Mouse (Mus musculus) cerebellum, postnatal 25 days (tissue): Measurements from ENCODE around the gene Fbxw7.

Source experiments
- DNase-seq, 2 experiments: peaks; one replicate each; pipeline ENCODE4 v3.0.0; 2021; ENCODE audit warnings: mixed read lengths in 2 of 2

The Fbxw7 gene

DNA sequence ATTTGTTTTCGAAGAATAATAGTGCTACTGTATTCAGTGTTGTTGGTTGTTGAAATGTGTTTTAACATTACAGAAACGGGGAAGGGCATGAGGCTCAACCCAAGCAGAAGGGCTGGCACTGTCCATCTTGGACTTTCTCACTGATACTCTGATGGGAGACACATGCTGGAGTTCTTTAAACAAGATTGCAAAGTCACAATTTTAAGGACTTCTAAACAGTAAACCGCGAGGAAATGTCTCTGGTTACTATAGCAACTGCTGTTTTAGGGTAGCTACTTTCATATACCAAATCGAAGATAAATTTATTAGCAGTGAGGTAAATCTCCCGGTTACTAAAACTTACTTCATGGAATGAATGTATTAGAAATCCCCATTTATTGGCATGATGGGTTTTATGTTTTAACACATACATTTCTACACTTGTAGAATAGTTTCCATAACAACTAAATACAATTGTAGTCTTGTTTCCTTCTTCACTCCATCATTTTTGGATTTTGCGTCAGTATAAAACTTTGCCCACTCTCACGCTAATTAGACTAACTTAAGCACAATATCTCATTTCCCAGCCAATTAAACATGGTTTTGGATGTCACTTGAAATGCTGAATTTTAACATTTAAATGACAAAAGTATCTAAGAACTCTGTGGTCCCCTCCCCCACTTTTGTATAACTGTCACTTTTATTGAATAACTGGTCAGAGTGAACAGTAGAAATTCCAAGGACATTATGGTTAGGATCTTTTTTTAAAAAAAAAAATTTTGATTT, 140.1 kb downstream of the Fbxw7 start:
- DNase-seq, result no peak

DNA sequence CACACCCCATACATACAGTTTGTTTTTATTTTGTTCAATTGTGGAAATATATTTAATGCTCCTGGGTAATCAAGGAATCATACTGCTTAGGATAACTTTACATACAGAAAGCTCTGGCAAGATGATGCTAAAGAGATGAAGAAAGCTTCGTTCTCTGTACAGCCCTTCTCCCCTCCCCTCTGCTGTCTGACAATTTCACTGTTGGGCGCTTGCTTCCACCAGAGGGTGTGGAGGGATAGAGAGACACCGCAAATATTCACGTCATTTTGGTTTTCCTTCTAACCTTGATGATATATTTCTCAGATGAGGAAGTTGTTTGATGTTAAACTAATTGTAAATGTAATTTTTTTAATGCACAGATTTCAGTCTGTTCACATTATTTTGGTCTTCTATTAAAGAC, 140.8 kb downstream of the Fbxw7 start:
- DNase-seq, result peak in 1 of 2 experiments; percentile 59

DNA sequence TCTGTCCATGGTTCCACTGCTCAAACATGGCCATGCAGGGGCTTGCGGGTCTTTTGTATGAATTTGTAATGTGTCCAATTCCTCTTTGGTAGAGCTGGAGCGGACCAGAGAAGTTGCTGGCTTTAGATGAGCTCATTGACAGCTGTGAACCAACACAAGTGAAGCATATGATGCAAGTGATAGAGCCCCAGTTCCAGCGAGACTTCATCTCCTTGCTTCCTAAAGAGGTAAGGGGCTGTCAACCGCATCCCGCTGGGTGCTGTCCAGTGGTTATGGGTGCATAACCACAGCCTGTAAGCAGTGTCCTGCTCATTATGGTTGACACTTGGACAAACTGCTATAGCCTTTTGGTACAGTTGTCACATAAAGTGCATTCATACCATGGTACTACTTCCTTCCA, 150.1 kb downstream of the Fbxw7 start:
- no peak for DNase-seq

DNA sequence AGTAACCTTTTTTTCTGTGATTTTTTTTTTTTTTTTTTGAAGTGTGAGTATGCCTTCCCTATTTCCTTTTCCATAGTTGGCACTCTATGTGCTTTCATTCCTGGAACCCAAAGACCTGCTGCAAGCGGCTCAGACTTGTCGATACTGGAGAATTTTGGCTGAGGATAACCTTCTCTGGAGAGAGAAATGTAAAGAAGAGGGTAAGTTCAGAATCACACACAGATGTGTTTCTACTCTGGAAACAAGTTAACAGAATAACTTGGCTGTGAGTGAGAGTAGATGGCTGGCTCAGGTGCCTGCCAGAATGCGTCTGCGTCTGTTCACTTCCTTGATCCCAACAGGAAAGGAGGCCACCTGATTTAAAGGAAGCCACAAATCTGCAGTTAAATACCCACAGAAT, 152.3 kb downstream of the Fbxw7 start:
- no peak for DNase-seq

DNA sequence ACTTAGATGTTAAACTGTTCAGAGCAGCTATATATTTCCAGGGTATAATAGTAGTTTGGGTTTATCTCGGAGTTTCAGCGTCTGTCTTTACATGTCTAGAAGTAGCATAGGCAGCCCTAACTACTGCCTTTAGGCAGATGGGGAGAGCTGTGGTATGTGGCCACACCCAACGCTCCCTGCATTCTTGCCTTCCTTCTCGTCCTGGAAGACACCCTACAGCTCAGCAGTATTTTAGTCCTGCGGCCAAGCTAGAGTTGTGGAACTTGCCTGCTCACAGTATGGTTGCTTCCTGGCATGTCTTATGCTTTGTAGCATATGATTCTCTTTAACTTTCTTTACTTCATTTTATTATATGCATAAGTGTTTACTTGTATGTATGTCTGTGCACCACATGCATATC, 156.5 kb downstream of the Fbxw7 start:
- no peak for DNase-seq

DNA sequence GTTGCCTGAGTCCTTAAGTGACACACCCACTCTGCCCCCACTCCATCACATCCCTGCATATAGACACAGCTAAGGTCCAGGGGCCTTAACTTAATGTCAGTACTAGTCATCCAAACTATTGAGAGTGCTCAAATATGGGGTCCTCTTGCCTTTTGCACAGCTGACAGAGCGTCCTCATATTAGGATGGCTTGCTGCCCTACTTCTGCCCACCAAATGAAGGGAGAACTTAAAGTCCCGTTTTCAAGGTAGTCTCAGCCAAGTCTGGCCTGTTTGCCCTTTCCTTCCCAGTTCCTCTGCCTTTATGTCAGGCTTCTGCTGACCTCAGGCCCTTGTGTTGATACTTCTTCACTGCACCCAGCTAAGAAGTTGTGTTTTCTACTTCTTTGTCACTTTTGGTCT, 157.8 kb downstream of the Fbxw7 start:
- no peak for DNase-seq

DNA sequence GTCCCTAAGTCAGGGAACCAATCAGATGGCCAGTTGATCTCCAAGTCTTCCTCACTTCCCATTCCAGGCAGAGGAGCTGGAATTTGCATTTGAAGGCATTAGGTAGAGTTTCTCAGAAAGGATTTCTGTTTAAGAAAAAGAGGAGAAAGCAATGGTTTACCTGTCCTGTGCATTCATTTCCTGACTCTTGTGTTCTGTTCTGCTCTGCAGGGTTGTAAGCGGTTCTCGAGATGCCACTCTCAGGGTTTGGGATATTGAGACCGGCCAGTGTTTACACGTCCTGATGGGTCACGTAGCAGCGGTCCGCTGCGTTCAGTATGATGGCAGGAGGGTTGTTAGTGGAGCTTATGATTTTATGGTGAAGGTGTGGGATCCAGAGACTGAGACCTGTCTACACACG, 159.1 kb downstream of the Fbxw7 start:
- no peak for DNase-seq

DNA sequence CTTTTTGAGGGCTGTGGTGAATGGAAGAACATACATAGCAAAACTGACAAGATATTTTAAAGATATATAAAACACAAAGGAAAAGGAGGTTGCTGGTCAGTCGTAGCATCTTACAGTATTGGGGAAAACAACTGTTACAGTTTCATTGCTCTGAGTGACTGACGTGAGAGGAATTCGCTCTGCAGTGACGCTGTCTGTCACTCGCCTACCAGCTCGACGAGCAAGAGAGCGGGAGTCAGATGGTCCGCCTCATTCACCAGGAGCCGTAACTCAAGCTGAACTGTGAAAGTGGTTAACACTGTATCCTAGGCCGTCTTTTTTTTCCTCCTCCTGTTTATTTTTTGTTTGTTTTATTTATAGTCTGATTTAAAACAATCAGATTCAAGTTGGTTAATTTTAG, 163.6 kb downstream of the Fbxw7 start:
- no peak for DNase-seq

DNA sequence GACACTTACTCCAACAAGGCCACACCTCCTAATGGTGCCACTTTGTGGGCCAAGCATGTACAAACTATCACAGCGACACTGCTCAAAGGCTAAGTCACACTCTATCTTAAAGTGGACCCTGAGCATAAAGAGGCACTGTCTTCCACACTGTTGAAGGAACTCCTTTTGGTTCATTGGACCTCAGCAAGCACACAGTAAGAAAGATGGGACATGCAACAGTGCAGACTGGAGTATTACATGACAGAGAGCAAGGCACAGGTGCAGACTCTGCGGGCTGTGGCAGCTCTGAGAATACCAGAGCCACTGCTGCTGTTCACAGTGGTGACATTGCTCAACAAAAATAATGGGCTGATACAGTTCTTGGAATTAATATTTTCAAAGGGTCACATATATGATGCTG, 165.1 kb downstream of the Fbxw7 start:
- no peak for DNase-seq

DNA sequence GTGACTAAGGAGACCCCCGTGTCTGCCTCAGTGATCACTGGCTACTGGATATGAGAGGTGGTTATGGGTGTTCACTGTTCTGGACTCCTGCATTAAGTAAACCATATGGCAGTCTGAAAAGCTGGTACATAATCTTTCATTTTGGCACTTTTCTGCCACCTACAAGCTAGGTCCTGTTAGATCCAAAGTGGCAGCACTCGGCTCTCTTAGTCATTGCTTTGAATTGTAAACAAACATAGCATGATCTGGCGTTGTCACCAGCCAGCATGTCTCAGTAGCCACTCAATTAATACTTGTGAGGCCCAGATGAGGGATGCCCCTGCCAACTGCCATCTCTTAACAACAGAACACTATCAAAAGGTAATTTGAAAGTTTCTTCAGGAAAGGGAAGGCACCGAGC, 167.6 kb downstream of the Fbxw7 start:
- DNase-seq, result no peak

DNA sequence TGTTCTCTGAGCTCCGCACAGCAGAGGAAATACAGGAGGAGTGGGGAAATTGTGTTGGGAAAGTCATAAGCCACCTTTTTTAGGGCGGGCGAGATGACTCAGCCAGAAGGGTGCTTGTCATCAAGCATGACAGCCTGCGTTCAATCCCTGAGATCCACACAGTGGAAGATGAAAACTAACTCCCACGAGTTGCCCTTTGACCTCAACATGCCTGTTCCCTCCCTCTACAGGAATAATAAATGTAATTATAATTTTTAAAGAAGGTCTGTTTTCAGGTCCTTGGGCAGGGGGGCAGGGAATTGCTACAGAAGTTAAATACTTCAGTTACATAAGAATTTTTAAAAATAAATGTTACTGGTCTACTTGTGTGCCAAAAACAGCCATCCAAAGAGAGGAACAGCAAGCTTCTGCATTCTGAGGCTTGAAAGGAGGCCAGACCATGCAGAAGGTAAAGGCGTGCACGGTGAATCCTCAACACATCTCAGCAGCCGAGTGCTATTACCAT, 170.1 kb downstream of the Fbxw7 start:
- DNase-seq, result no peak

DNA sequence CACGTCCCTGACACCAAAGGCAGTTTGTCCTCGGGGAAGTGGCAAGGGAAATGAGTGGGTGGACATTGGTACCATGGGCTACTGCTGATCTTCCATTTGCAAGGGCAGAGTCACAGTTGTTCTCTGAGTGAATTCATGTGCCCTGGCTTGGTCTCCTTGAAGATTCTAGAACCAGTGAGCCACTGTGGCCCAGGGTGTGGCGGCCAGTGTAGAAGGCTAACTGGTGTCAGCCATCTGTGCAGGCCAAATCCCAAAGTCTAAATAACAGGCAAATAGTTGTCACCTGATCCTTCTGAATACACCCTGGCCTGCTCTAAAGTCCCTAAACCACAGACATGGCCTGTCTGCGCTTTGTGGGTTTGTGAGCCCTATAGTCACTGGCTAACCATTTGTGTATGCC, 173.8 kb downstream of the Fbxw7 start:
- no peak for DNase-seq

DNA sequence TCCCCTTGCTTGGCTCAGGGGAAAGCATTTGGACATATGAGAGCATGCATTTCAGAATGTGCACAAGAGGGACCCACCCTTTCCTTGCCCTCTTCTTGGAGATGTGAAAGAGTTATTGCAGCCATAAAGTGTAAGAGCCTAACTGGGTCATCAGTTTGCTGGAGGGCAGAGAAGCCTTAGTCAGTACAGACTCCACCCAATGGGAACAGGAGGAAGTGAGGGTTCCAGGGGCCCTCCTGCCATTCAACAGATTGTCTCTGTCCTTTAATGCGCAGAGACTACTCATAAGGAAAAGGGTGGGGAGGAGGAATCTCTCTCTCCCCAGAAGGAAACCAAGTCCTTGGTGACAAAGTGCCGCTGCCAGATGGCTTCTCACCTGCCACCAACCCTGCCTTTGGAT, 190.2 kb downstream of the Fbxw7 start:
- DNase-seq, result peak in 1 of 2 experiments; percentile 28

DNA sequence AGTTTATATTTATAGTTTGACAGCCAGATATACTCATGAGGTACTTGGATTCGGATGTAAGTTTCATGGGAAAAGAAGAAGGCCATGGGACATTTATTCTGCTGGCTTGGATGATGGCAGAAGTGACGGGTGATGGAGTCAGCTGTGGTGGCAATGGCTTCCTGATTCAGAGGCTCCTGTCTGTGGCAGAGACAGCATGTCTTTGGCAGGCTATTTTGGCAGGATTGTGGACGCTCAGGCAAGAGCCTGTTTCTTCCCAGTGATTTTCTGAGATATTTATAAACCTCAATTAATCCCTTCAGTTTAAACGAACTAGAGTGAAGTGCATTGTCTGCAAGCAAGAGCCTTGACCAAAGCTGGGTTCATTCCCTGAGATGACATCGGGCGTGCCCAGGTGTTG, 197.8 kb downstream of the Fbxw7 start:
- DNase-seq, result peak in 1 of 2 experiments; percentile 43

DNA sequence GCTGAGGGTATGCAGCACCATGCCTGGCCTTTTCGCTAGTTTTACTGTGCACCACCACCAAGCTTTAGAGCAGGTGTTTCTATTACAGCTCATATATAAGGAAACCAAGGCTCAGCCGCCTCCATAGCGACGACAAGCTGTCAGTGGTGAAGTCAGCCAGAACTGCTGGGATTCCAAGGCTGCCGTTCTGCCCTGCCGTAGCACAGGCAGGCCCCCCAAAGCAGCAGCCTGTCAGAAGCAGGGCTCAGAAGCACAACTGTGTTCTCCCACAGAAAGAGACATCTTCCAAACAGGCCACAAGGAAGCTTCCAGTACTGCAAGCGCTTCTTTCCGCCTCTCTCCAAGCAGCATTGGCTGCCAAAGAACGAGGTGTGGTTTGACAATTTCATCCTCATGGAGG, 200.6 kb downstream of the Fbxw7 start:
- DNase-seq, result peak; percentile 50 to 55

DNA sequence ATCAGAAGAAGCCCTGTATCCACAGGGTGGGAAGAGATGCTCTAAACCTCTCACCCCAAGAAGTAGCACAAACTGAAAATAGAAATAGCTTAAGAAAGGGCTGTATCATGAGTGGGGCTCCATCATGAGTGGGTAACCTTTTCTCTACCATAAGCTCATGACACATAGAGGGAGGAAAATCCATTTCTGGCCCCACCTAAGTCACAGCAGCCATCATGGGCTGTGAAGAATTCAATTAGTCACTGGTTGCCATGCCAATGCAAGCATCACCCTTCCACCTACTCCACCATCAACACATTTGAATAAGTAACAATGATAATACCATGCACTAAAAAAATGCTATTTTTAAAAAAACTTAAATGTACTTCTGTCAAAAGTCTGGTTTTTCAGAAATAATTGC, 205.1 kb downstream of the Fbxw7 start:
- DNase-seq, result no peak

DNA sequence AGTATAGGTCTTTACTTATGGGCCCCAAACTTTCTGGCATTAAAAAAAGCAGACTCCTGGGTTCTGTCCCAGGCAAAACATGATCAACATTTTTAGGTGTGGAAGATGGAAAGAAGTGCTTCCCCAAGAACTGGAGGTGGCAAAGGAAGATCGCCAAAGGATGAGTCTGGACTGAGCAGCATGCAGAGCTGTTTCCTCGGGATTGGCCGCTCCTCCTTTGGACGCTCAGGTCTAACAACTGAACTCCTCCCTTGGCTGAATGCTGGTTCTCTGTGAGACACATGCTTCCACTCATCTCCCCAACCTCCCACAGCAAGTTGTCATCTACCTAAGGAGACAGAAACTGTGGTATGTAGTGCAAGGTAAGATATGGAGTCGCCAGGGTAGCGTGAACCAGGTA, 206.7 kb downstream of the Fbxw7 start:
- no peak for DNase-seq

DNA sequence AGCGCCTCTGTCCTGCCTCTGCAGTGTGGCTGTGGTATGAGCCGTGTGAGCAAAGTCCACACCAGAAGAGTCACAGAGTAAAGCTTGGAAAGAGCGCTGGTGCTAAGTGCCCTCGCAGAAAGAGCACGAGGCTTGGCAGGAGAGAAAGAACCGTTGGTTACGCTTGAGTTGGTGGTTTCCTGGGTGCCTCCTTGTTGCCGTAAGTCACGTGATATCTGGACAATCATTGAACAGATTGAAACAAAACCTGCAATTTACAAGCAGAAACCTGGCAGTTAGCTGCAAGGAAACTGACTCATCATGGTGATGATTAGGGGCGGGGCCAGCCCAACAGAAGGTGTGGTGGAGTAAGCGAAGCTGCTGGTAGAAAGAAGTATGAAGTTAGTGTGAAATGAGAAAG, 207.7 kb downstream of the Fbxw7 start:
- DNase-seq, result no peak

DNA sequence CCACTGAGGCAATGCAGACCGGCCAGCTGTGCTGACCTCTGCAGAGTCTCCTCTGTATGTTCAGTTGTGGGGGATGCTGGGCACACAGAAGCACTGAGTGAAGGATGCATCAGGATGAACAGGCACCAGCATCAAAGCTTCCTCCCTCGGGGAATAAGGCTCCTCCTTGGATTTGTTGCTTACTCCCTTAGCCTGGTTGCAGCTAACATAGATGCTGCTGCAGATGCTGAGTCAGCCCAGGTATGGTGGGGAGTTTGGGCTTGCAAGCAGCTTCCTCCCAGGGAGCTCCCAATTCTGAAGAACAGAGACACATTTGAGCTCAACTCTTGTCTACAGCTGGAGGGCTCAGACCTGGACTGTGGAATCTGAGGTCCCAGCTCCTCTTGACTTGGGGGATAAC, 209.2 kb downstream of the Fbxw7 start:
- DNase-seq, result no peak

DNA sequence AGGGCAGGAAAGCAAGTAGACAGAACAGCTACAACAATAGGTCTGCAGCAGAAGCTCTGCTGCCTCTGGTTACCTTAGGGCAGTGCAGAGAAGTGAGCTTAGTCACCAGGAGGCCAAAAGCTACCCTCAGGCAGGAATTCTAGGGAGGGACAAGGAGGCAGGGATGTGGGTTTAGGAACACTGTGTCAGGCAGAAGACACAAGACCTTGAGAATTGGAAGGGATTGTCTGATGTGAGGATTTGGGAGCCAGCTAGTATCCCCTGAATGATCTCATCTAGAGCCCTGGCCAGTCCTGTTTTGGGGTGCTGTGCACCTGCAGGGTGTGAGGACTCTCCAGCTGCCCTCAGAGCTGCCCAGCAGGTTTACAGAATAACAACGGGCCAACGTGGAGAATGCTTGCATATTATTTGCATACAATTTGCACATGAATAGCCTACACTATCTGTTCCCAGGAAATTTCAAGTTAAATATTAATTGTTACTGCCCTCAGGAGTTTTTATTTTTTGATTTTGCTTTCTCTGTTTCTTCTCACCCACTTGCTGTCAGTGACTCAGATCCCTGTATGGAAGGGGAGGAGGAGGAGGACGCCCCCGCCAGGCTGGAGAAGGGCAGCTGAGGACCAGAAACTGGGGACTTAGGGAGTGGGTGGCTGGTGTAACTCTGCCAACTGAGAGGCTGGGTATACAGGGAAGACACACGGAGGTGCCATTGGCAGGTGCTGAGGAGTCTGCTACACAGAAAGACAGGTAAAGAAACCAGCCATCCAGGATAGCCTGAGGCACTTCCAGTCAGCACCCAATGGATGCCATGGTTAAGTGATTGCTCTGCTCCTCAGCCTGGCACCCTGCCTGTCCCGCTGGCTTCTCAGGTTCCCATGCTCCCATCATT, 210.0 kb downstream of the Fbxw7 start:
- no peak for DNase-seq
